Mouse (Mus musculus) C2C12 (cell line): ENCODE results near the gene Mob3b.

Experiments used
- CEBPB ChIP-seq: IDR thresholded peaks from one replicate; pipeline ENCODE4 v1.6.1; 2011; ENCODE audit warnings: low read depth, mild to moderate bottlenecking, control low read depth, moderate library complexity
- CTCF ChIP-seq: IDR thresholded peaks from one replicate; pipeline ENCODE4 v1.5.1; 2011; ENCODE audit not compliant: control insufficient read depth, insufficient read depth, insufficient read length
- MYOD1 ChIP-seq: IDR thresholded peaks from one replicate; pipeline ENCODE4 v1.6.1; 2011; ENCODE audit warnings: low read depth; ENCODE audit not compliant: control insufficient read depth, insufficient read length
- MYOG ChIP-seq: IDR thresholded peaks from one replicate; pipeline ENCODE4 v1.6.1; 2011; ENCODE audit not compliant: control insufficient read depth, insufficient read length; ENCODE audit errors: extremely low read depth
- USF1 ChIP-seq: IDR thresholded peaks from one replicate; pipeline ENCODE4 v1.6.1; 2011; ENCODE audit warnings: low read depth, mild to moderate bottlenecking, control low read depth, moderate library complexity

GRCm38 (mm10) chr4:34958155-34959028, 198.9 kb downstream of the Mob3b start:
- TF ChIP-seq CTCF (no peak), MYOG (no peak), CEBPB (no peak), USF1 (no peak), MYOD1 (no peak)
